Mouse (Mus musculus): Measurements from ENCODE around the gene Spata32. TPM values are rescaled to one million over a fixed set of nuclear protein-coding genes. Genes with fewer than 3 reads are reported as not detected.

Spata32 gene
- total and polyA plus RNA-seq, 3 experiments, result not detected

DNA sequence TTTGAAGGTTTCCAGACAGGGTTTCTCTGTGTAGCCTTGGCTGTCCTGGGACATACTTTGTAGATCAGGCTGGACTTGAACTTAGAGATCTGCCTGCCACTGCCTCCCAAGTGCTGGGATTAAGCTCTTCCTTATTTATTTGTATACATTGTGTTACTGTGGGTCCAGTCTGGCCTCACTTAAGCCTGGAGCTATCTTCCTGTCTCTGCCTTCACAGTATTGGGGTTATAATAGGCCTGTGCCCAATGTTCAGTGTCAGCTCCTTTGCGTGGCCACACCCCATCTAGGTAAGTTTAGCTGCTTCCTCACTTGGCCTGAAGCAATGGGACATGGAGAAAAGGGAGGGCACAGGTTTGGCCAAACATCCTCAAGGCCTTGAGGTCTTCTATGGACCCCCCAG is 41.7 kb downstream of the Spata32 start:
- peak; percentile 37 for DNase-seq (ENCODE audit: extremely low read depth)
- dilution Hi-C loops (cut with MboI; ENCODE audit: extremely low pct_ligation_motif_present, extremely low pct_unique_long_range_greater_than_20kb, low sequenced_read_pairs), result no loop called here
- H3K36me3 ChIP-seq (replicated peaks in 1 of 2; ENCODE audit: control insufficient read depth in 1 of 2, insufficient read depth in 1 of 2, low read length in 1 of 2), result peaks cover 21 to 30% of the 10 kb centered on the region in 2 experiments
- peak overlapping the region; percentile 92 for H3K27ac ChIP-seq (ENCODE audit: insufficient read depth, low read depth)
- peak overlapping the region; percentile 93 for H3K4me2 ChIP-seq (ENCODE audit: insufficient read depth, low read depth, poor library complexity, severe bottlenecking)
- H3K27me3 ChIP-seq (replicated peaks), result no peaks in the 10 kb centered on the region
- H3K9me3 ChIP-seq (replicated peaks; ENCODE audit: low read length), result no peaks in the 10 kb centered on the region
- peak; percentile 78 for TF ChIP-seq CHD1 (IDR thresholded peaks at IDR 0.05; ENCODE audit: low read depth, low read length)
- no peak for TF ChIP-seq PAX5 (IDR thresholded peaks at IDR 0.05; ENCODE audit: low read length)
- no peak for TF ChIP-seq KAT2A (IDR thresholded peaks at IDR 0.05; ENCODE audit: insufficient replicate concordance, low read length)
- no peak for TF ChIP-seq CHD2 (IDR thresholded peaks at IDR 0.05; ENCODE audit: low read length)
- TF ChIP-seq SMC3 (IDR thresholded peaks at IDR 0.05; ENCODE audit: low read depth, low read length), result no peak
- TF ChIP-seq NELFE (IDR thresholded peaks at IDR 0.05; ENCODE audit: low read depth, low read length), result peak; percentile 1; the same call in 1 of the 2 replicates
- TF ChIP-seq GABPA (IDR thresholded peaks at IDR 0.05; ENCODE audit: insufficient replicate concordance, low read depth, low read length), result no peak
- no peak for TF ChIP-seq POLR2AphosphoS2 (IDR thresholded peaks at IDR 0.05; ENCODE audit: low read depth, low read length)
- 0 out of 2 replicates have a peak, but pooled peaks have one; percentile 22 for TF ChIP-seq ELF1 (IDR thresholded peaks at IDR 0.05; ENCODE audit: low read depth, low read length)
- TF ChIP-seq ZMIZ1 (IDR thresholded peaks at IDR 0.05; ENCODE audit: low read depth, low read length), result 0 out of 2 replicates have a peak, but pooled peaks have one; percentile 64
- no peak for TF ChIP-seq SIN3A (IDR thresholded peaks at IDR 0.05; ENCODE audit: low read length)
- H3K4me1 ChIP-seq (ENCODE audit: control insufficient read depth in 1 of 2, insufficient read depth in 2 of 2), result peaks cover 34 to 90% of the 10 kb centered on the region in 2 experiments
- H3K79me2 ChIP-seq (replicated peaks; ENCODE audit: control insufficient read depth, extremely low read depth, insufficient read depth, poor library complexity, severe bottlenecking), result peaks cover 74% of the 10 kb centered on the region
- in situ Hi-C loops (cut with MboI; ENCODE audit: low pct_ligation_motif_present, low pct_unique_long_range_greater_than_20kb, low sequenced_read_pairs), result no loop called here
- peak overlapping the region in 1 of 3 experiments; percentile 10 for H3K4me3 ChIP-seq (replicated peaks in 1 of 3; ENCODE audit: low read depth in 2 of 3, low read length in 2 of 3, poor library complexity in 1 of 3)
- H3K9ac ChIP-seq (ENCODE audit: insufficient read depth, low read depth), result peak overlapping the region; percentile 60

- H3K4me2 ChIP-seq (ENCODE audit: insufficient read depth, low read depth, poor library complexity, severe bottlenecking), result peak overlapping the region; percentile 93
- no peaks in the 10 kb centered on the region for H3K27me3 ChIP-seq (replicated peaks)
- dilution Hi-C loops (cut with MboI; ENCODE audit: extremely low pct_ligation_motif_present, extremely low pct_unique_long_range_greater_than_20kb, low sequenced_read_pairs) (no loop called here), in situ Hi-C loops (cut with MboI; ENCODE audit: low pct_ligation_motif_present, low pct_unique_long_range_greater_than_20kb, low sequenced_read_pairs) (no loop called here)
- peak overlapping the region; percentile 23 to 54 (median 25) for H3K4me3 ChIP-seq (replicated peaks in 1 of 3; ENCODE audit: low read depth in 2 of 3, low read length in 2 of 3, poor library complexity in 1 of 3)
- H3K9me3 ChIP-seq (replicated peaks; ENCODE audit: low read length), result no peaks in the 10 kb centered on the region
- peak overlapping the region; percentile 55 for H3K9ac ChIP-seq (ENCODE audit: insufficient read depth, low read depth)
- H3K79me2 ChIP-seq (replicated peaks; ENCODE audit: control insufficient read depth, extremely low read depth, insufficient read depth, poor library complexity, severe bottlenecking), result peaks cover 78% of the 10 kb centered on the region
- peak; percentile 82 for DNase-seq (ENCODE audit: extremely low read depth)
- peak overlapping the region; percentile 99 for H3K27ac ChIP-seq (ENCODE audit: insufficient read depth, low read depth)
- peaks cover 16 to 24% of the 10 kb centered on the region in 2 experiments for H3K36me3 ChIP-seq (replicated peaks in 1 of 2; ENCODE audit: control insufficient read depth in 1 of 2, insufficient read depth in 1 of 2, low read length in 1 of 2)
- peaks cover 34 to 86% of the 10 kb centered on the region in 2 experiments for H3K4me1 ChIP-seq (ENCODE audit: control insufficient read depth in 1 of 2, insufficient read depth in 2 of 2)
- TF ChIP-seq ELF1 (IDR thresholded peaks at IDR 0.05; ENCODE audit: low read depth, low read length) (no peak; the same call in 1 of the 2 replicates), ZC3H11A (IDR thresholded peaks at IDR 0.05; ENCODE audit: low read depth, low read length) (no peak), POLR2AphosphoS2 (IDR thresholded peaks at IDR 0.05; ENCODE audit: low read depth, low read length) (peak; percentile 28; the same call in 1 of the 2 replicates), ZKSCAN1 (IDR thresholded peaks at IDR 0.05; ENCODE audit: borderline replicate concordance, low read depth, low read length) (no peak), ZMIZ1 (IDR thresholded peaks at IDR 0.05; ENCODE audit: low read depth, low read length) (no peak; the same call in 1 of the 2 replicates), RAD21 (IDR thresholded peaks at IDR 0.05; ENCODE audit: low read depth, low read length) (no peak; the same call in 1 of the 2 replicates), SIN3A (IDR thresholded peaks at IDR 0.05; ENCODE audit: low read length) (peak; percentile 94), PAX5 (IDR thresholded peaks at IDR 0.05; ENCODE audit: low read length) (no peak), GABPA (IDR thresholded peaks at IDR 0.05; ENCODE audit: insufficient replicate concordance, low read depth, low read length) (no peak), KAT2A (IDR thresholded peaks at IDR 0.05; ENCODE audit: insufficient replicate concordance, low read length) (0 out of 2 replicates have a peak, but pooled peaks have one; percentile 59), EP300 (IDR thresholded peaks at IDR 0.05; ENCODE audit: low read length) (peak; percentile 66), USF1 (IDR thresholded peaks at IDR 0.05; ENCODE audit: low read depth, low read length) (no peak), SMC3 (IDR thresholded peaks at IDR 0.05; ENCODE audit: low read depth, low read length) (no peak), ETS1 (conservative IDR thresholded peaks at IDR 0.05; ENCODE audit: low read depth, low read length) (peak; percentile 90), USF2 (conservative IDR thresholded peaks at IDR 0.05; ENCODE audit: low read depth, low read length) (no peak), TBP (conservative IDR thresholded peaks at IDR 0.05; ENCODE audit: low read depth, low read length) (peak; percentile 79), MAZ (IDR thresholded peaks at IDR 0.05; ENCODE audit: low read depth, low read length) (no peak; the same call in 1 of the 2 replicates), HCFC1 (IDR thresholded peaks at IDR 0.05; ENCODE audit: low read depth, low read length) (no peak), JUN (IDR thresholded peaks at IDR 0.05; ENCODE audit: insufficient read depth, low read depth, low read length) (peak; percentile 11; the same call in 1 of the 2 replicates), MYC (IDR thresholded peaks at IDR 0.05; ENCODE audit: low read depth, low read length) (peak; percentile 79), UBTF (IDR thresholded peaks at IDR 0.05; ENCODE audit: low read depth, low read length) (no peak), BHLHE40 (IDR thresholded peaks at IDR 0.05; ENCODE audit: low read depth, low read length) (peak; percentile 81), MAFK (IDR thresholded peaks at IDR 0.05; ENCODE audit: insufficient replicate concordance, low read length) (no peak), IRF4 (IDR thresholded peaks at IDR 0.05; ENCODE audit: low read depth, low read length) (peak; percentile 83), TCF12 (IDR thresholded peaks at IDR 0.05; ENCODE audit: low read depth, low read length) (peak; percentile 97)
Observed at GRCm38 (mm10) chr11:103175688-103176442, 42.4 kb downstream of the Spata32 start.

Measured in CH12.LX (cell line).